Mouse (Mus musculus) G1E (cell line): ENCODE data around the gene Chrm4. TPM values are rescaled to one million over a fixed set of nuclear protein-coding genes. Genes with fewer than 3 reads are reported as not detected.

Experiments
- ATAC-seq: 2 replicates; pipeline ENCODE4 v1.8.0; 2016; ENCODE audit warnings: mild to moderate bottlenecking; ENCODE audit not compliant: insufficient number of reproducible peaks, poor library complexity, low FRiP score, severe bottlenecking; ENCODE audit errors: extremely low read depth
- DNase-seq: peaks from one replicate; pipeline ENCODE4 v3.0.0; 2012; ENCODE audit warnings: low spot score
- H3K27me3 ChIP-seq: 2 replicates; pipeline ENCODE4 v1.6.1; 2012; ENCODE audit warnings: mild to moderate bottlenecking, low read length, inconsistent platforms; ENCODE audit not compliant: insufficient read depth
- H3K36me3 ChIP-seq: replicated peaks from 2 replicates; pipeline ENCODE3; 2012; ENCODE audit warnings: mild to moderate bottlenecking, inconsistent platforms
- H3K4me1 ChIP-seq: 2 replicates; pipeline ENCODE4 v1.6.1; 2012; ENCODE audit warnings: low read depth, low read length, inconsistent platforms, mixed read lengths; ENCODE audit not compliant: insufficient read depth
- H3K4me3 ChIP-seq: 2 replicates; pipeline ENCODE4 v1.5.1; 2012; ENCODE audit warnings: low read depth, mild to moderate bottlenecking, inconsistent platforms, low read length, moderate library complexity, mixed read lengths
- H3K9me3 ChIP-seq: replicated peaks from 2 replicates; pipeline ENCODE4 v1.6.1; 2012; ENCODE audit warnings: inconsistent platforms
- CTCF ChIP-seq: IDR thresholded peaks from 2 replicates; pipeline ENCODE4 v1.5.1; 2012; ENCODE audit warnings: low read depth, low read length, inconsistent platforms, mixed read lengths
- GATA1 ChIP-seq: IDR thresholded peaks from 2 replicates; pipeline ENCODE4 v1.6.1; 2012; ENCODE audit warnings: borderline replicate concordance, low read length, inconsistent platforms, mixed read lengths
- GATA2 ChIP-seq: IDR thresholded peaks from 2 replicates; pipeline ENCODE4 v1.6.1; 2012; ENCODE audit warnings: low read depth, low read length, inconsistent platforms, borderline replicate concordance
- POLR2AphosphoS5 ChIP-seq: IDR thresholded peaks from 2 replicates; pipeline ENCODE4 v1.6.1; 2012; ENCODE audit warnings: low read depth, low read length, inconsistent platforms; ENCODE audit not compliant: insufficient replicate concordance
- TAL1 ChIP-seq: conservative IDR thresholded peaks from 2 replicates; pipeline ENCODE4 v1.6.1; 2012; ENCODE audit warnings: low read depth, low read length, inconsistent platforms, mixed read lengths
- polyA plus RNA-seq: library from polyadenylated mRNA; stranded (reverse); fragments of >175 nt; gene quantifications from 2 replicates; pipeline ENCODE4 v1.2.3, GENCODE M21; 2012
- total RNA-seq, 2 experiments: library from RNA; stranded (forward) in 1 of 2; stranded (reverse) in 1 of 2; fragments of 200-1000 nt in 1 of 2; fragments of >200 nt in 1 of 2; fragmentation: Nextera tagmentation in 1 of 2; gene quantifications; 2 replicates each; pipeline ENCODE4 v1.2.3; 2014 to 2017

The Chrm4 gene
- total and polyA plus RNA-seq, 3 experiments, result 0.11 to 0.60 TPM; not detected in 1

- Histone ChIP-seq H3K36me3 (peaks cover 5% of the 10 kb centered on the region), H3K4me3 (no peak overlapping the region), H3K27me3 (peaks cover 52% of the 10 kb centered on the region), H3K4me1 (peaks cover 39% of the 10 kb centered on the region), H3K9me3 (no peaks in the 10 kb centered on the region)
- DNase-seq (no peak), ATAC-seq (no peak)
- TF ChIP-seq GATA1 (no peak), CTCF (no peak), TAL1 (no peak), GATA2 (no peak), POLR2AphosphoS5 (no peak)
Measured at GRCm38 (mm10) chr2:91966367-91966766, 39.3 kb downstream of the Chrm4 start.

- Histone ChIP-seq H3K4me1 (peaks cover 28% of the 10 kb centered on the region), H3K4me3 (no peak overlapping the region), H3K36me3 (no peaks in the 10 kb centered on the region), H3K9me3 (no peaks in the 10 kb centered on the region), H3K27me3 (peaks cover 63% of the 10 kb centered on the region)
- ATAC-seq (no peak), DNase-seq (no peak)
- TF ChIP-seq TAL1 (no peak), GATA2 (no peak)
Measured at GRCm38 (mm10) chr2:91967962-91968361, 40.9 kb downstream of the Chrm4 start.

- ATAC-seq (no peak), DNase-seq (no peak)
- Histone ChIP-seq H3K36me3 (no peaks in the 10 kb centered on the region), H3K4me1 (peaks cover 5% of the 10 kb centered on the region; the same call in 1 of the 2 replicates), H3K9me3 (no peaks in the 10 kb centered on the region), H3K4me3 (no peak overlapping the region), H3K27me3 (peaks cover 85% of the 10 kb centered on the region)
- TF ChIP-seq GATA2, result no peak
- TF ChIP-seq CTCF, result no peak
- no peak for TF ChIP-seq POLR2AphosphoS5
- no peak for TF ChIP-seq GATA1
- TF ChIP-seq TAL1, result no peak
Measured at GRCm38 (mm10) chr2:91971231-91972097, 44.4 kb downstream of the Chrm4 start.

GRCm38 (mm10) chr2:91972121-91972566 lies 45.1 kb downstream of the Chrm4 start:
- no peak for ATAC-seq
- no peak for DNase-seq
- Histone ChIP-seq H3K27me3 (peaks cover 88% of the 10 kb centered on the region), H3K4me1 (peaks cover 5% of the 10 kb centered on the region; the same call in 1 of the 2 replicates), H3K4me3 (no peak overlapping the region), H3K36me3 (no peaks in the 10 kb centered on the region), H3K9me3 (no peaks in the 10 kb centered on the region)
- TF ChIP-seq GATA2, result no peak

GRCm38 (mm10) chr2:91973416-91974135 lies 46.5 kb downstream of the Chrm4 start:
- Histone ChIP-seq H3K4me1 (peaks cover 5% of the 10 kb centered on the region; the same call in 1 of the 2 replicates), H3K36me3 (no peaks in the 10 kb centered on the region), H3K9me3 (no peaks in the 10 kb centered on the region), H3K27me3 (peaks cover 91% of the 10 kb centered on the region), H3K4me3 (no peak overlapping the region)
- no peak for ATAC-seq
- DNase-seq, result no peak
- TF ChIP-seq CTCF (no peak), TAL1 (no peak), GATA2 (no peak), POLR2AphosphoS5 (no peak)

GRCm38 (mm10) chr2:91975581-91976541 lies 48.8 kb downstream of the Chrm4 start, which contains the start of gene Dgkz:
Gene Dgkz, minus strand, starts transcription at chr2:91975864.
- H3K9me3 ChIP-seq, result no peaks in the 10 kb centered on the region
- DNase-seq (no peak), ATAC-seq (no peak)
- TF ChIP-seq GATA2 (no peak), POLR2AphosphoS5 (no peak), GATA1 (no peak), CTCF (no peak), TAL1 (no peak)
- H3K4me3 ChIP-seq, result no peak within 1 kb of the TSS
- no peaks in the 10 kb centered on the region for H3K36me3 ChIP-seq
- H3K27me3 ChIP-seq, result peaks cover 86% of the 10 kb centered on the region
- H3K4me1 ChIP-seq, result peaks cover 5% of the 10 kb centered on the region; the same call in 1 of the 2 replicates
